Mouse (Mus musculus) ES-E14 (cell line): Measurements from ENCODE around the gene Cycs. TPM values are rescaled to one million over a fixed set of nuclear protein-coding genes. Genes with fewer than 3 reads are reported as not detected.

Source experiments
- DNase-seq: peaks from one replicate; pipeline ENCODE4 v3.0.0-alpha.2; 2013; ENCODE audit warnings: low read depth, low spot score
- H3K27ac ChIP-seq: 2 replicates; pipeline ENCODE4 v1.5.1; 2012; ENCODE audit warnings: low read depth, mild to moderate bottlenecking, low read length, moderate library complexity, mixed read lengths; ENCODE audit not compliant: poor library complexity, insufficient read depth, severe bottlenecking
- H3K36me3 ChIP-seq: 2 replicates; pipeline ENCODE4 v1.6.1; 2012; ENCODE audit warnings: mild to moderate bottlenecking, low read length, moderate library complexity, mixed read lengths; ENCODE audit not compliant: control insufficient read depth, poor library complexity, insufficient read depth, severe bottlenecking
- H3K4me1 ChIP-seq, 2 experiments: fragments of 150-350 bp in 1 of 2; sonication (generic) in 1 of 2; 2 replicates each; pipeline ENCODE4 v1.6.1; 2012; ENCODE audit warnings: low read length in 2 of 2, mild to moderate bottlenecking in 1 of 2, mixed read lengths in 1 of 2; ENCODE audit not compliant: control insufficient read depth in 2 of 2, insufficient read depth in 2 of 2, poor library complexity in 1 of 2
- H3K4me3 ChIP-seq, 2 experiments: fragments of 150-350 bp in 1 of 2; sonication (generic) in 1 of 2; 2 replicates each; pipeline ENCODE4 v1.5.1; 2012; ENCODE audit warnings: low read length in 2 of 2, low read depth in 1 of 2, mild to moderate bottlenecking in 1 of 2, mixed read lengths in 1 of 2; ENCODE audit not compliant: insufficient read depth in 1 of 2, poor library complexity in 1 of 2, severe bottlenecking in 1 of 2
- H3K9ac ChIP-seq: 2 replicates; pipeline ENCODE4 v1.6.1; 2012; ENCODE audit warnings: low read depth, mild to moderate bottlenecking, low read length, mixed read lengths; ENCODE audit not compliant: poor library complexity, insufficient read depth, severe bottlenecking
- H3K9me3 ChIP-seq: fragments of 150-350 bp; sonication (generic); 2 replicates; pipeline ENCODE4 v1.6.1; 2012; ENCODE audit warnings: low read depth, mild to moderate bottlenecking, low read length; ENCODE audit not compliant: control insufficient read depth, insufficient read depth
- CHD2 ChIP-seq: IDR thresholded peaks from 2 replicates; pipeline ENCODE4 v1.6.1; 2014; ENCODE audit warnings: mild to moderate bottlenecking, low read depth, low read length, inconsistent platforms
- HCFC1 ChIP-seq: IDR thresholded peaks from 2 replicates; pipeline ENCODE4 v1.6.1; 2012; ENCODE audit warnings: low read length, inconsistent platforms, borderline replicate concordance; ENCODE audit not compliant: insufficient read depth
- MAFK ChIP-seq: IDR thresholded peaks from 2 replicates; pipeline ENCODE4 v1.6.1; 2014; ENCODE audit warnings: mild to moderate bottlenecking, low read depth, low read length, inconsistent platforms; ENCODE audit not compliant: insufficient read depth
- ZC3H11A ChIP-seq: IDR thresholded peaks from 2 replicates; pipeline ENCODE4 v1.6.1; 2012; ENCODE audit warnings: low read depth, mild to moderate bottlenecking, inconsistent platforms, low read length, borderline replicate concordance
- ZNF384 ChIP-seq: IDR thresholded peaks from 2 replicates; pipeline ENCODE4 v1.6.1; 2012; ENCODE audit warnings: low read depth, low read length, inconsistent platforms
- in situ Hi-C, 2 experiments: fragments of 600-800 bp; cut with MboI; formaldehyde crosslinking; loops; one replicate each; pipeline ENCODE4 v1.15.1; 2025; ENCODE audit warnings: low sequenced_read_pairs in 2 of 2, inconsistent platforms in 1 of 2; ENCODE audit not compliant: unreplicated experiment in 2 of 2
- total RNA-seq: library from RNA; depleted of rRNA; stranded (reverse); fragments of 300-350 nt; gene quantifications from 2 replicates; pipeline ENCODE4 v1.2.3, GENCODE M21; 2012; rRNA removed

The Cycs gene
- total RNA-seq, 1 experiment: 52.1 TPM

- Histone ChIP-seq H3K9me3 (no peaks in the 10 kb centered on the region), H3K4me3 (no peak overlapping the region), H3K9ac (no peak overlapping the region), H3K27ac (no peak overlapping the region), H3K4me1 (0 out of 4 replicates have a peak, but pooled peaks cover 0 to 2% of the 10 kb centered on the region in 2 experiments), H3K36me3 (no peaks in the 10 kb centered on the region)
- in situ Hi-C loops: no loop called here
- no peak for TF ChIP-seq CHD2
- TF ChIP-seq MAFK: no peak
- no peak for TF ChIP-seq ZNF384
- TF ChIP-seq ZC3H11A: no peak
- TF ChIP-seq HCFC1: no peak
- DNase-seq: no peak
These were observed 42.0 kb downstream of the Cycs start for GRCm38 (mm10) chr6:50524261-50524896.

- in situ Hi-C loops: no loop called here
These were observed 43.6 kb downstream of the Cycs start for GRCm38 (mm10) chr6:50522772-50523171.

GRCm38 (mm10) chr6:50521532-50522135, 44.7 kb downstream of the Cycs start:
- no peak for DNase-seq
- Histone ChIP-seq H3K4me3 (no peak overlapping the region), H3K9me3 (no peaks in the 10 kb centered on the region), H3K27ac (no peak overlapping the region), H3K36me3 (no peaks in the 10 kb centered on the region), H3K9ac (no peak overlapping the region), H3K4me1 (no peaks in the 10 kb centered on the region)
- in situ Hi-C loops: no loop called here
- TF ChIP-seq MAFK (no peak), CHD2 (no peak), HCFC1 (no peak), ZC3H11A (no peak), ZNF384 (no peak)

More at GRCm38 (mm10) chr6:50522772-50523171, 43.6 kb downstream of the Cycs start:
- Histone ChIP-seq H3K9ac (no peak overlapping the region), H3K4me1 (0 out of 4 replicates have a peak, but pooled peaks cover 0 to 2% of the 10 kb centered on the region in 2 experiments), H3K4me3 (no peak overlapping the region), H3K36me3 (no peaks in the 10 kb centered on the region), H3K9me3 (no peaks in the 10 kb centered on the region), H3K27ac (no peak overlapping the region)
- no peak for DNase-seq
- TF ChIP-seq ZC3H11A (no peak), ZNF384 (no peak), CHD2 (no peak), HCFC1 (no peak), MAFK (no peak)

GRCm38 (mm10) chr6:50520139-50520538, 46.2 kb downstream of the Cycs start:
- H3K4me1 ChIP-seq: no peaks in the 10 kb centered on the region
- DNase-seq: no peak
- no peak overlapping the region for H3K27ac ChIP-seq
- no peak overlapping the region for H3K9ac ChIP-seq
- in situ Hi-C loops: no loop called here
- H3K36me3 ChIP-seq: no peaks in the 10 kb centered on the region
- no peak overlapping the region for H3K4me3 ChIP-seq
- TF ChIP-seq ZNF384 (no peak), ZC3H11A (no peak), HCFC1 (no peak), CHD2 (no peak), MAFK (no peak)
- H3K9me3 ChIP-seq: no peaks in the 10 kb centered on the region

GRCm38 (mm10) chr6:50518371-50518770, 48.0 kb downstream of the Cycs start:
- no peak overlapping the region for H3K4me3 ChIP-seq
- no peak overlapping the region for H3K9ac ChIP-seq
- no peaks in the 10 kb centered on the region for H3K36me3 ChIP-seq
- no peak for TF ChIP-seq HCFC1
- no peak for TF ChIP-seq CHD2
- no peaks in the 10 kb centered on the region for H3K4me1 ChIP-seq
- in situ Hi-C loops: no loop called here
- H3K27ac ChIP-seq: no peak overlapping the region
- DNase-seq: no peak
- H3K9me3 ChIP-seq: no peaks in the 10 kb centered on the region

Other genes starting within 250 kb of the Cycs start
- gene Osbpl3, start 110.3 kb downstream of the Cycs start, total RNA-seq: 6.7 and 9.9 TPM in 2 replicates
- gene 4921507P07Rik, start 30.1 kb upstream of the Cycs start, total RNA-seq: 0.40 and 0.79 TPM in 2 replicates
- gene Npvf, start 87.9 kb upstream of the Cycs start, total RNA-seq: not detected in 2 replicates